Mouse (Mus musculus) erythroblast, adult 5-6 weeks (primary cell): ENCODE results near the gene Map3k9. TPM values are rescaled to one million over a fixed set of nuclear protein-coding genes. Genes with fewer than 3 reads are reported as not detected.

Experiments
- ATAC-seq: replicated peaks from 2 replicates; pipeline ENCODE4 v1.8.0; 2016; ENCODE audit warnings: moderate number of reproducible peaks, mild to moderate bottlenecking, moderate TSS enrichment, inconsistent platforms; ENCODE audit not compliant: poor library complexity, low FRiP score, severe bottlenecking
- total RNA-seq, 2 experiments: library from RNA; stranded (forward) in 1 of 2; stranded (reverse) in 1 of 2; fragments of 150-400 nt in 1 of 2; fragments of 200-764, 138-1000 nt in 1 of 2; gene quantifications; 2 replicates each; pipeline versions ENCODE4 v1.2.3 to v1.2.4; 2015 to 2017; ENCODE audit warnings: low replicate concordance in 2 of 2

Gene Map3k9
- total RNA-seq, 2 experiments from 2014 or later: 0.58 to 1.6 TPM

DNA sequence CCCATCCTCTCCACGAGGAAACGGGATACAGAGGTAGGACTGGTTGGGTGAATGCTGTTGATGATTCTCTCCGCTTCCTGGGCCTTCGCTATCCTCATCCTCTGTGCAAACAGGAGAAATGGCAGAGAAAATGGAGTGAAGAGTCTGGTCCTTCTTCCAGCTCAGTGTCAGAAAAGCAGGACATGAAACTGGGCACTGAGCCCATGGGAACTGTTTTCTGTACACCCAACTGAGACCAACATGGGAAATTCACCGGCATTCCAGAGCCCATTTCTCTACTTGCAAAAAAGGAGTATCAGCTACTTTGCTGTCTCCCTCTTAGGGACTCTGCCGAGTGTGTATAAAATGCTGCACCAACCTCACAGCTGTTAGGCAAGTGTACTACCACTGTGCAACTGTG is 56.2 kb downstream of the Map3k9 start:
- no peak for ATAC-seq

DNA sequence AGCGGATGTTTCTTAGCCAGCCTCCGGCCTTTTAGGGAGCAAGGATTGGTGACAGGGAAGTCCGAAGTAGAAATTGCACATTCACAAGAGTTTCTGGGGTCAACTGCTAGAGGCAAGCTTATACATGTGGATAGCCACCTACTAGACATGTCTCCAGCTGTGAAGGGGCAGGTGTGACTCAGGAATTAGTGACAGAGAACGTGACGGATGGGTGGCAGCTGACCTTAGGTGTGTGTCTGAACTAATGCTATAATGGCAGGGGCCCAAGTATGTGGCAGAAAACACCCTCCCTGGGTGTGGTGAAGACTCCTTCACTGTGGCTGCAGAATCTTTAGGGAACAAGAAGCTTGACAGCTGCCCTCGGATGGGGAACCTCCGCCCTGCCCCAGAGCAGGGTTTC is 57.6 kb downstream of the Map3k9 start:
- no peak for ATAC-seq

DNA sequence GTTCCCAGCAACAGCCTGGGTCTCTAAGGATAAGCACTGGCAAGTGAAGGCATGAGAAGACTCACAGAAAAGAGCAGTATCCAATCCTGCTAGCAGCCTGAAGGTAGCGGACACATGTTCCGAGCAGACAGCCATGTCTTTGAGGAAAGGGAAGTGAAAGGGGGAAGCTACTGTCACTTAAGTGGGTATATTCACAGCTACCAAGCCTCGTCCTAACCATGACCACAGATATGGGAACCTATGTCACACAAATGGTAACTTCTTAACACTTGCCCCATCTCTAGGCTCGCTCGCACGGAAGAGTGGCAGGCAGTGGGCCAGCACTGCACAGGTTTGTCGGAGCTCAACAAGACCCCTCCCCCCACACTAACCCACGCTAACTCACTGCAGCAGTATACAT is 61.3 kb downstream of the Map3k9 start:
- no peak for ATAC-seq

DNA sequence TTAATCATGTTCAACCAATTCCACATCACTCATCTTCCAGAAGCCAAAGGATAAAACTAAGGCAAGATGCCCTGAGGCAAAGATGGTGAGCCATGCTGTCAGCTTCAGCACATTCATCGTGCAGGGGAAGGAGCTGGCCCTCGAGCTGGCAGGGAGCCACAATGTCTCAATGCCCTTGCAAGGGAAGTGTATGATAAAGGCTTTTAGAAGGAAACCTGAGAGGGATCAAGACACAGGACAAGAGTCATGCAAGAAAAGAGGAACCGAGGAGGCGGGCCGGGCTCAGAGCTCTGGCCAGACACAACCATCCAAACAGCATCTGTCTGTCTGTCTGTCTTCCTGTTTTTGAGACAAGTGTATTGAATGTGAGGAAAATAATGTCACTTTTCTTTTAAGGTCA is 61.8 kb downstream of the Map3k9 start:
- no peak for ATAC-seq

DNA sequence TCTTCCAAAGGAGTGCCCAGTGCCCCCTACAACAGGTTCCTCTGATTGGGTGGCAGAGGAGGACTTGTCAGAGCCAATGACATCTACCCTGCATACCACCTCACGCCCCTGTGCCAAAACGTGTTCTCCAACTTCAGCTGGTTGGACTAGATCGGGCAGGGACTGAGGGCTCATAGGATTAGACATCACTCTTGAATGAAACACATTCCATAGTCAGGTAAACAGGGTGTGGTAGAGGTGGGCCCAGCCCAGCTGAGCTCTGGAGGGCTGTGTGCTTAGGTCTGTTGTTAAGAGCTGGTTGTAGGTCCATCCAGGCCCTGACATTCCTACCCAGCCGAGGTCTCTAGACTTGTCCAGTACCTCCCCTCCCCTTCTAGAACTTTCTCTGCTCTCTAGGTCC is 68.4 kb downstream of the Map3k9 start:
- no peak for ATAC-seq

DNA sequence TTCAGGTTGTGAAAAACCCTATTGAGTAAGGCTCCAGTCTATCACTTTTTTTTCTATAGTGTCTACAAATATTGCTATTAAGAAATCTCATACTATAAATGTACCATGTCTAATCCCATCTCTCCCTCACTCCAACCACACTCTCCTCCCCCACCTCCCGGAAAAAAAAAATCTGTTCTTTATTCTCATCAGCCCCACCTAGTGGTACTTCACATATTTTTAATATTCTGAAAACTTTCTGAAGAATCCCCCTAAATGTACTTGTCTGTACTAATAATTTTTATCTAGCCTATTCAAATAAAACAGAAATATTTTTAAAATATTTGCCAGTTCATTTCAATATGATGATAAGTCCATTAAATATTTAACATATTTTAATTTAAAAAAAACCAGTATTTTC is 78.1 kb downstream of the Map3k9 start:
- no peak for ATAC-seq

DNA sequence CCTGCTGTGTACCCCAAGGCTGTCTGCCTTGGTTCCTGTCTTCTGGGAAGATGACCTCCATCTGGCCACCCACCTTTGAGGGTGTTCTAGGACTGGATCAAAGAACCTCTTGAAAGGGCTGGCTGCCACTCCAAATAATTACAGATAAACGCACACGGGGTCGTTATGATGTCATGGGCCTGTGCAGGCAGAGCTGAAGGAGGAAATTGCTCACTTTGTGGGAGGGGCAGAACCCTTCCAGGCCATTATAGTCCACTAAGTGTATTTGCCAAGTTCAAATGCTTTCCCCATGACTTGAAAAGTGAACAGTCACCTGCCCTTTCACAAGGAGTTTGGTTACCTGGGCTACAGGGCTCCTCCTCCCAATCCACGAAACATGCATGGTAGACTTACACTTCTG is 83.0 kb downstream of the Map3k9 start:
- ATAC-seq: no peak

DNA sequence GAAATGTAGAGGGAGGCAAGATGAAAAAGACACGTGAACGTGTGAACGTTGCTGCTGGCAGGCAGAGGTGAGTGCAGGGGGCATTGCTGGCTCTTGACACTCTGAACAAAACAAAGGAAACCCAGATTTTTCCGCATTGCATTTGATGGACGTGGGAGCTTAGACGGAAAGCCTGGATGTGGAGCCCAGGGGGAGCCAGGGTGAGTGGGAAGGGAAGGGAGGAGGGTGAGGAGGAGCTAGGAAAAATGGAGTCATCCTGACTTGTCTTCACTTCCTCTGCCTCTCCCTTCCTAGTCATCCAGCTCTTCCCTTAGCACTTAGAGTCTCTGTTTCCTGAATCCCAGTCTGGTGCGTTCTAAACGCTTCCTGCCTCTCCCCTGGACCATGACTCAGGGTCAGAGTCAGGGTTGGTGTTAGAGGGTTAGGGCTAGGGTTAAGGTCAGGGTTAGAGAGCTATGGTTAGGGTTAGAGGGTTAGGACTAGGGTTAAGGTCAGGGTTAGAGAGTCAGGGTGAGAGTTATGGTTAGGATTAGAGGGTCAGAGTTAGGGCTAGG is 89.7 kb downstream of the Map3k9 start:
- no peak for ATAC-seq

DNA sequence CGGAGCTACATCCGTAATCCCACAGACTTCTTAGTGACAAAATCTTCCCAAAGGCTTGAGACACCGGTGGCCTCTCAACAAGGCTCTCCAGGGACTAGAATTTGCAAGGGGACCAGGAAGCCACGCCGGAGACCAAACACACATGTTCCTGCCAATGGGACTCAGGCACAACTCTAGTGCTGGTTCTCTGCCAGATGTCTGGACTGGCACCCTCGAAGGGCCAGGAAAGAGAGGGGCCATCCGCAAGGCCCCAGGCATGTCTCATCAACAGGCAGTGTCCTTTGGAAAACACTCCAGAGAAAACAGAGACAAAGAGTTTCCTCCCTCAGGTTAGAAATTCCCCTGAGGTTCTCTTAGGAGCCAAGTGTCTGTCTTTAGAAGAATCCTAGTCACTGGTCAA is 90.2 kb downstream of the Map3k9 start:
- no peak for ATAC-seq

DNA sequence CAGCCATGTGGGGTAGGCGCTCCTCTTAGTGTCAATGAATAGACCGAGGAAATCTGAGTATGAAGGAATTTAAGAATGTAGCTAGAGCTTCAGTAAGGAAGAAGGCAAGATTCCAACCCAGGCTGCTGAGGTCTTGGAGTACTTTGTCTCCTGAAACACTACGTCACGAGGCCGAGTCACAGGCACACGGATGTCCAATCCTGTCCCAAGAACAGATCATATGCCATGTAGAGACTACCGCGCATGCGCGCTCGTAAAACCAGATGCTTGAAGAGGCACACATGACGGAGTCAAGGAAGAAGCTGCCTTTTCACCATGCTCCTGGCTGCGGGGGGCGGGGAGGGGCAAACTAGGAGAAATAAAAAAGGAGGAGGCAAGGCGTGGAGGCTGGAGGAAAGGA is 90.9 kb downstream of the Map3k9 start:
- ATAC-seq: no peak

DNA sequence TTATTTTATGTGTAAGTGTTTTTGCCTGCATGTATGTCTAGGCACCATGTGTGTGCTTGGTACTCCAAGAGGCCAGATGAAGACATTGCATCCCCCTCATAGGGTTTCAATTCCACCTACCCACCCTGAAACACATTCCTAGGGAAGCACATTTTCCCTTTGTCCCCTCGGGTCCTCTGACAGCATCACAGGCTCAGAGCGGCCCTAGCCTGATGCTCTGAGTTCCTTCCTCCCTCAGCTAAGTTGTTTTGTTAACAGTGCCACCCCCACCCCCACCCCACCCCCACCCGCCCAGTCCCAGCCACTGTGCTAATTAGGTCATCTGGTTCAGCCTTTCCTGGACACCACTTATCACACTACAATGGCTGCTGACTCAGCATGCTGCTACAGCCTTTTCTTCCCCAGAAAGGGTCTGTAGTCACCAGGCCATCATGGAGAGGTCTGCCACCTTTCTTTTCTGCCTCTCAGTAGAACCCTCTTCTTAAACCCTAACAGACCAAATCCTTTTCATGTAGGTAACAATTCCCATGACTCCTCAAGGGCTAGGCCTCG is 91.4 kb downstream of the Map3k9 start:
- ATAC-seq: no peak

DNA sequence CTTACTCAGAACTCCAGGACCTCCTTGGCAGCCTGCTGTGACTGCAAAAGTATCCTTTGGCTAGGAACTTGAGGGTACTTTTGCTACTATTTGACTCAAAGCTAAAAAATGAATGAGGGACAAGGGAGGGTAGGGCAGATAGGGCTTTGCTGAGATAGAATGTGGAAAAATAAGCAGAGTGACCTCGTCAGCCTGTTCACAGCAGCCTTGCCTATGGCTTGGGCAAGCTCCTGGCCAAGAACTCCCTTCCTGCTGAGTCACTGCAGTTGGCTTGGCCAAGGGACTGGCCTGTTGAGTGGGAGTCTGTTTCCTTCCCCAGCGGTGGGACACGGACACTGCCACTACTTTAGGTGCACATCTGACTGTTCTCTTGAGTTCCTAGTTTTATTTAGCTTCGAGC is 92.4 kb downstream of the Map3k9 start:
- ATAC-seq: no peak

DNA sequence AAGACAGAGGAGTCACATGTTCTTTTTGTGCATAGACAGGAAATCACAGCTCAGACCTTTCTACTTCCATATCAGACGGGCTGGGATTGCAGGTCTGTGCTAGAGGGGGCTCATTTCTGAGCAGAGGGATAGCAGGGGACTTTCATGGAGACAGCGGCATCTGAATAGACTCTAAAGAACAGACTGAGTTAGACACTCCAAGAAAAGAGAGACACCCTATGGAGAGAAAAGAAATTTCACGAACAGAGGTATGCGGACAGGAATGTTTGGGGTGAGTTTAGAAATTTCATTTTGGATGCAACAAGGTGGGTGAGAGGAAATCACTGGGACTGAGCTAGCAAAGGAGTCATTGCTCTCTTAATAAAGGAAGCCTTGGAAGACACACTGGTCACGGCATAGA is 93.1 kb downstream of the Map3k9 start:
- no peak for ATAC-seq

DNA sequence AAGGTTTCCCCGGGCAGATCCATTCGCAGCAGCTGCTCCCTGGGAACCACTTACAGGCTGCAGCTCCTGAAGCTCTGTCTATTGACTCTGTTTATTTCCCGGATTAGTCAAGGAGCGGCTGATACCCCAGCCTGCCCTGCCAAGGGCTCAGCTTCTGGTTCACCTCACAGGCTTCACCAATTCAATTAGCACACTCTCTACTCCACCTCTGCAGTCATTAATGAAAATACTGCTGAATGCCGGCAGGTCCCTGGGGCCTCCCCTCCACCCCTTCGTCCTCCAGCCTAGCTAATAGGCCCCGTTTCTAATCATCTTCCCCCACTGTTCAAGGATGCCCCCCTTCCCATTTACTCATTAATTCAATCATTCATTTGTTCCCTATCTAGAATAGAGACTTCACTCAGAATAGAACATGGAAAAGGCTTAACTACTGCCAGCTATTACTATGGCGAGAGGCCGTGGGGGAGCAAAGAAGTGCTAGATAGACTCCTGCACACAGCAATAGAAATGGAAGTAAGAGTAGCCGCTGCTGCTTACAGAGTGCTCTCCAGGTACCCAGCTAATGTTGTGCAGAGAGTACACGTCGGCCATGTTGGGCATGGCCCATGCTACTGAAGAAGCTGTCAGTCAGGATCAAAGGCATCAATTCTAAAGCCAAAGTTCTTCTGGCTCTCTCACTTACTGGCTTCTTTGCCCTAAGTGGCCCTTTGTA is 94.4 kb downstream of the Map3k9 start:
- ATAC-seq: no peak

DNA sequence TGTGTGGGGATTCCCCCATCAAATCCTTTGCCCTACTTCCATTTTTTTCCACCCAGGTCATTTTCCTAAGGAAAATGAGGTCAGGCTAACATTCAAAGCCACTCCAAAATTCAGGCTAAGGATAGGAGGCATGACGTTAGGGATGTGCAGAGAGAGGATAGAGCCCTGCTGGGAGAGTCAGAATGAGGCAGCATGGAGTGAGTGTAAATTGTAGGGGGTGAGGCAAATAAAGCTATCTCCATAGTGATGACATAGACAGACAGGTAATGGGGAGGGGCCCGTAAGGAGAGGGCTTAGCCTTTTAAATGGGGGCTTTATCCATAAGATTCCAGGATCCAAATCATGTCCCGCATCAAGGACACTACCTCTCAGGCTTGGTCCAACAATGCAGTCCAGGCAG is 95.0 kb downstream of the Map3k9 start:
- ATAC-seq: no peak

DNA sequence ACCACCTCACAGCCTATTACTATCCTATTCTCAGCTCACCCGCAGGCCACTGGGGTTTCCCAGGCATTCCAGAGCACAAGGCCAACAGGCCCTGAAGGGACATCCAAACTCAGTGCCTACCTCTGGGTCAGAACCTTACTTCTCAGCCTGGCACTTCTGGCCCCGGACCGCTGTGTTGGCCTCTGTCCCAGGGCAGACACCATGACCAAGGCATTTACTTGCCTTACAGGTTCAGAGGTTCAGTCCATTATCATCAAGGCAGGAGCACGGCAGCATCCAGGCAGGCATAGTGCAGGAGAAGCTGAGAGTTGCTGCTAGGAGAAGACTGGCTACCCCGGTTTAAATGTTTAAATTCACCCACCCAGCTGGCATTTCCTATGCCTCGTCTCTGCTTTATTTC is 96.9 kb downstream of the Map3k9 start:
- no peak for ATAC-seq

DNA sequence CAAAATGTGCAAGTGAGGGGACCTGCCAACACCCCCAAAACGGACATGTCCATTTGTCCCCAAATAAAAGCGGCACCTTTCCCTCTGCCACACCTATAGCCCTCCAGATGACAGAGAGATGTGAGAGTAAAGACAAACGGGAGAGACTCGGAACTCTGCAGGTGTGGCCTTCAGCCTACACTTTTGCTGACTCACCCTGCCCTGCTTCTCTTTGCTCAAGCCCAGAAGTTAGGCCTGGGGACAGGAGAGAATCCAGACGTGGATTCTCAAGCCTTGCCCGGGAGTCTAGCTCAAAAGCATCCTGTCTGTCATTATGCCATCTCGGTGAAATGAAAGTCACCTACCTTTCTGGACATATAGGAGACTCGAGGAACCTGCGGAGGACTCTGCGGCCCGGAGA is 97.6 kb downstream of the Map3k9 start:
- no peak for ATAC-seq

DNA sequence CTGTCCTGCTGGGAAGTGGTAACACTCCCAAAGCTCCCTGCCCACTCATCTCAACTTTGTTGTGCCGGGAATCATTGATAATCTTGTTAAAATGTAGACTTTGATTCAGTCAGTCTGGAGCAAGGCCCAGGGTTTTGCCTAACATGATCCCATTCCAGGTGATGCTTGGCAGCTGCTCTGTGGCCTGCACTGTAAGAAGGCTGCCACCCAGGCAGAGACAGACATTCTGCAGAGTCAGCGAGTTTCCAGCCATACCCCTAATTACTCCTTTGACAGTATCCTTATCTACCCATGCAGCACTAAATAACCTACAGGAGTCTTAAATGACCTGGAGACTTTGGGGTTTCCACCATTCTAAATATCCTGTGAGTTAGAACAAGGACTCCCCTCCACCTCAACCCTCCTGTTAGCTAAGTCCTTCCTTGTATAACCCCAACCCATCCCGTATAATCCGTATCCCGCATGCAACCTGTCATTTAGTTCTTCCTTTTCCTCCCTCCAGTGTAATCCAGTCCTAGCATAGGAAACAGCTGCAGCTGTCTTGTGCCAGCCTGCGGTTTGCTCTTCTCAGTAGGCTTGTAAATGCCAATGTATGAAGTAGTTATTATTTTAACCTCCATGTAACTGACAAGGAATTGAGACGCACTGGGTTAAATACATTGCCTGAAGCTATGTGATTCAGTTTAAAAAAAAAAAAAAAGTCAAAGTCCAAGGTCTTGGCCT is 101.0 kb downstream of the Map3k9 start:
- ATAC-seq: no peak

DNA sequence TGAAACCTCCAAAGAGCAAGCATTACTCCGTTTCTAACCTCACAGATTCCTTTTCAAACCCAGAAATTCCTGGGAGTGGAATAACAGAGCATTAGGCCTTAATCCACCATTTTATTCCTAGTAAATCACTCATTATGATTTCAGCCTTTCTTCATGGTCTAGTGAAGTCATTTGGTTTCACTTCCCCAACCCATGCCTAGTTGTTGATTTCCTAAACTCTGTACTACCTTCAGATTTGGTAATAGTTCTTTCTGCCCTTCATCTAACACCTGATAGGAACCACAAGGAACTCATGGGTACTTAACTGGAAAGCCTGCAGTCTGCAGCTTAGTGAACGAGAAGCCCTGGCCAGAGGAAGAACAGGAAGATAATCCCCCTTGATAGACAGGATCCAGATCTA is 105.4 kb downstream of the Map3k9 start:
- no peak for ATAC-seq
